Mouse (Mus musculus): ENCODE measurements around the gene Elavl3.

DNA sequence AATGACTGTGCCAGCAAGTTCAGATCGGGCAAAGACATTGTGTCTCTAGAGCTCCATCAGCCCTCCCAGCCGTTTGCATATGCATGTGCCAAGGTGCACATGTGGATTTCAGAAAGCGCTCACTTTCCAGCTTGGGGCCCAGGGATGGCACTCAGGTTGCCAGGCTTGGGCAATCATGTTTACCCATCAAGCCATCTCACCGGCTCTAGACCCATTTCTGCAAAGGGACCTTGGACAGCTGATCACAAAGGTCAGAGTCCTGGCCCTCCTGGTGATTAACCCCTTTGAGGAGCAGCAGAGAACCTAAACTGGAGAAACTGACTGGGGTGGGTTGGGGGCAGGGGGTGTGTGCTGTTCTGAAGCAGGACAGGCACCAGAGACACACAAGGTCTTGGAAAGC, 59.6 kb downstream of the Elavl3 start:
- TF ChIP-seq POLR2A (IDR thresholded peaks at IDR 0.05; ENCODE audit: extremely low read depth, insufficient read depth, low read length) (no peak), CTCF (IDR thresholded peaks at IDR 0.05; ENCODE audit: low read depth, low read length) (no peak)

All from liver, adult 2 months (tissue).